ENCODE assay signal across 21 mouse cellular contexts in genomic region chr13:100243702-100244101, GRCm38 (mm10). TPM values are rescaled to one million over a fixed set of nuclear protein-coding genes. Genes with fewer than 3 reads are reported as not detected.
DNase-seq lines count a peak whose midpoint lies in the region; ATAC-seq and TF ChIP-seq lines count a peak whose summit lies in the region.
"Had no signal": no experiment of that assay in that cellular context is flagged by ENCODE, and none has a peak within 500 bp of the region (broad histone marks: within the 10 kb centered on the region; RNA-seq: fewer than 3 reads in every experiment).

No protein-coding gene starts in this region.

- no peaks in the 10 kb centered on the region for H3K4me1 ChIP-seq in intestine, embryonic 15.5 days (replicated peaks)
- H3K4me1 ChIP-seq in intestine, embryonic 16.5 days (ENCODE audit: control insufficient read depth, insufficient read depth, low read length) = no peaks in the 10 kb centered on the region
- no peaks in the 10 kb centered on the region for H3K4me1 ChIP-seq in hindbrain, postnatal 0 days (ENCODE audit: insufficient read depth, low read length)
- H3K4me1 ChIP-seq: forebrain, embryonic 12.5 days; heart, embryonic 15.5 days had no signal

- no peak overlapping the region for H3K27ac ChIP-seq in intestine, embryonic 15.5 days
- H3K27ac ChIP-seq in intestine, embryonic 16.5 days (ENCODE audit: low read length) = no peak overlapping the region
- H3K27ac ChIP-seq in hindbrain, postnatal 0 days = no peak overlapping the region
- H3K27ac ChIP-seq: forebrain, embryonic 12.5 days; heart, embryonic 15.5 days; layer of hippocampus, adult 2 months had no signal

- TF ChIP-seq CTCF in hindbrain, postnatal 0 days (IDR thresholded peaks at IDR 0.05; ENCODE audit: low read depth) = no peak

- no peaks in the 10 kb centered on the region for H3K36me3 ChIP-seq in intestine, embryonic 15.5 days
- H3K36me3 ChIP-seq in intestine, embryonic 16.5 days (ENCODE audit: control insufficient read depth, insufficient read depth, low read length) = no peaks in the 10 kb centered on the region
- no peaks in the 10 kb centered on the region for H3K36me3 ChIP-seq in hindbrain, postnatal 0 days (ENCODE audit: insufficient read depth, low read length)
- H3K36me3 ChIP-seq: forebrain, embryonic 12.5 days; heart, embryonic 15.5 days had no signal

- ATAC-seq in intestine, embryonic 15.5 days = peak; percentile 19; the same call in 1 of the 2 replicates
- ATAC-seq in intestine, embryonic 16.5 days = no peak
- ATAC-seq in hindbrain, postnatal 0 days = peak; percentile 40; the same call in 1 of the 2 replicates
- ATAC-seq: lung, postnatal 0 days had no signal

- H3K4me2 ChIP-seq in intestine, embryonic 15.5 days (replicated peaks) = no peak overlapping the region
- no peak overlapping the region for H3K4me2 ChIP-seq in intestine, embryonic 16.5 days (ENCODE audit: low read depth, low read length)
- no peak overlapping the region for H3K4me2 ChIP-seq in hindbrain, postnatal 0 days (ENCODE audit: low read depth, low read length)
- H3K4me2 ChIP-seq: forebrain, embryonic 12.5 days; heart, embryonic 15.5 days had no signal

- H3K27me3 ChIP-seq in intestine, embryonic 15.5 days (replicated peaks) = no peaks in the 10 kb centered on the region
- H3K27me3 ChIP-seq in intestine, embryonic 16.5 days (replicated peaks; ENCODE audit: control insufficient read depth, insufficient read depth, low read length) = no peaks in the 10 kb centered on the region
- no peaks in the 10 kb centered on the region for H3K27me3 ChIP-seq in hindbrain, postnatal 0 days (ENCODE audit: insufficient read depth, low read length)
- H3K27me3 ChIP-seq: forebrain, embryonic 12.5 days; heart, embryonic 15.5 days had no signal

- H3K9ac ChIP-seq in intestine, embryonic 15.5 days = no peak overlapping the region
- no peak overlapping the region for H3K9ac ChIP-seq in intestine, embryonic 16.5 days (ENCODE audit: low read depth, low read length)
- H3K9ac ChIP-seq in hindbrain, postnatal 0 days (replicated peaks; ENCODE audit: low read length) = no peak overlapping the region
- H3K9ac ChIP-seq: forebrain, embryonic 12.5 days; heart, embryonic 15.5 days had no signal

- H3K4me3 ChIP-seq in intestine, embryonic 15.5 days (replicated peaks) = no peak overlapping the region
- H3K4me3 ChIP-seq in intestine, embryonic 16.5 days (ENCODE audit: low read length) = no peak overlapping the region
- no peak overlapping the region for H3K4me3 ChIP-seq in hindbrain, postnatal 0 days (ENCODE audit: low read length)
- H3K4me3 ChIP-seq: forebrain, embryonic 12.5 days; heart, embryonic 15.5 days; layer of hippocampus, adult 2 months had no signal

- no peaks in the 10 kb centered on the region for H3K9me3 ChIP-seq in intestine, embryonic 15.5 days
- H3K9me3 ChIP-seq in intestine, embryonic 16.5 days (ENCODE audit: control insufficient read depth, low read length) = no peaks in the 10 kb centered on the region
- H3K9me3 ChIP-seq in hindbrain, postnatal 0 days (ENCODE audit: low read length) = no peaks in the 10 kb centered on the region
- H3K9me3 ChIP-seq: forebrain, embryonic 12.5 days; heart, embryonic 15.5 days had no signal

- DNase-seq in adrenal gland, adult (ENCODE audit: inconsistent age in 2 of 2, low spot score in 1 of 2) = peak; percentile 33 to 73
- no peak for DNase-seq in adrenal gland, postnatal 4 days (ENCODE audit: low spot score in 2 of 2)
- DNase-seq in adrenal gland, adult 2 months = peak; percentile 68
- DNase-seq in hindbrain, postnatal 0 days (ENCODE audit: low spot score) = no peak
- DNase-seq in gastrocnemius, adult 8-10 months (ENCODE audit: low spot score in 2 of 2) = no peak
- no peak for DNase-seq in spleen, postnatal 36 days (ENCODE audit: low spot score in 2 of 2)
- DNase-seq: cerebellum, adult 18-20 months; cerebellum, postnatal 25 days; embryo, embryonic 11 days; gastrocnemius, postnatal 25 days; kidney, adult 18-20 months; kidney, postnatal 14 days; layer of hippocampus, postnatal 36 days; right cerebral cortex, adult 18-20 months; thymus, postnatal 4 days had no signal

RNA-seq across cellular contexts. Expression of gene Naip5, which starts 2.4 kb away (rescaled TPM):
- total RNA-seq in adrenal gland, postnatal 4 days (2021) = 1 to 10 TPM; 5.8 to 6.7 TPM
- polyA plus RNA-seq in intestine, embryonic 15.5 days (2015; fragmentation: Nextera tagmentation; extraction: Ambion mirVana) = 7.1 and 8.9 TPM in 2 replicates
- polyA plus RNA-seq in intestine, embryonic 16.5 days (2015; fragmentation: Nextera tagmentation; extraction: Ambion mirVana) = 11.5 and 16.0 TPM in 2 replicates
- total RNA-seq in adrenal gland, adult 2 months (2021) = 1 to 10 TPM; 1.1 to 7.7 TPM
- 2.4 and 4.6 TPM in 2 replicates for polyA plus RNA-seq in adrenal gland, adult 2 months (2012; rRNA removed)
- total RNA-seq in hindbrain, postnatal 0 days (2014; rRNA removed) = 0.11 and 0.31 TPM in 2 replicates
- polyA plus RNA-seq in hindbrain, postnatal 0 days (2015; fragmentation: Nextera tagmentation; extraction: Ambion mirVana) = 0.13 and 0.15 TPM in 2 replicates
- under 1 TPM in 2 of 4 experiments, not detected in 2; 0.07 to 0.08 TPM for total RNA-seq in gastrocnemius, adult 8-10 months (2022)
- polyA plus RNA-seq: forebrain, embryonic 12.5 days had no signal

RNA-seq across cellular contexts. Expression of gene Naip2, which starts 41.8 kb away (rescaled TPM):
- total RNA-seq in adrenal gland, postnatal 4 days (2021) = 1 to 10 TPM; 1.6 to 2.0 TPM
- polyA plus RNA-seq in intestine, embryonic 15.5 days (2015; fragmentation: Nextera tagmentation; extraction: Ambion mirVana) = 6.4 and 6.5 TPM in 2 replicates
- polyA plus RNA-seq in intestine, embryonic 16.5 days (2015; fragmentation: Nextera tagmentation; extraction: Ambion mirVana) = 6.9 and 8.3 TPM in 2 replicates
- total RNA-seq in adrenal gland, adult 2 months (2021) = 1 to 10 TPM; 1.8 to 2.1 TPM
- polyA plus RNA-seq in adrenal gland, adult 2 months (2012; rRNA removed) = 0.50 and 0.55 TPM in 2 replicates
- 0.37 and 1.2 TPM in 2 replicates for total RNA-seq in hindbrain, postnatal 0 days (2014; rRNA removed)
- 0.10 and 0.11 TPM in 2 replicates for polyA plus RNA-seq in hindbrain, postnatal 0 days (2015; fragmentation: Nextera tagmentation; extraction: Ambion mirVana)
- total RNA-seq in gastrocnemius, adult 8-10 months (2022) = under 1 TPM; 0.10 to 0.34 (median 0.14) TPM

Comparison
In these comparisons a context has a peak if more than half of its experiments do, and no peak if none do; other contexts are left out.
1. DNase-seq: peak in adrenal gland, adult (2 of 2) and adrenal gland, adult 2 months (single experiment); none in adrenal gland, postnatal 4 days (0 of 2), hindbrain, postnatal 0 days (single experiment), gastrocnemius, adult 8-10 months (0 of 2) and spleen, postnatal 36 days (0 of 2).